Mouse (Mus musculus) gastrocnemius, adult 2 months (tissue): ENCODE measurements around the gene Fdxacb1. TPM values are rescaled to one million over a fixed set of nuclear protein-coding genes. Genes with fewer than 3 reads are reported as not detected.

Experiments used
- DNase-seq: peaks from one replicate; pipeline ENCODE4 v3.0.0; 2022
- H3K27ac ChIP-seq: fragments of 200-600 bp; 2 replicates; pipeline ENCODE4 v1.8.1; 2022; ENCODE audit warnings: mild to moderate bottlenecking
- H3K4me3 ChIP-seq: fragments of 200-600 bp; 2 replicates; pipeline ENCODE4 v1.8.1; 2022; ENCODE audit warnings: mild to moderate bottlenecking, moderate library complexity
- CTCF ChIP-seq: fragments of 200-600 bp; IDR thresholded peaks from 2 replicates; pipeline ENCODE4 v1.8.1; 2022; ENCODE audit warnings: antibody characterized with exemption, mild to moderate bottlenecking, moderate library complexity
- intact Hi-C: fragments of 180-260 bp; cut with DNase I; formaldehyde crosslinking; loops from one replicate; pipeline ENCODE4 v1.15.1; 2025
- total RNA-seq, 2 experiments: library from RNA; stranded (reverse); gene quantifications; 2 replicates each; pipeline ENCODE4 v1.2.3; 2021

Gene Fdxacb1
- total RNA-seq, 2 experiments from 2014 or later, result 3.4 to 3.9 TPM

GRCm38 (mm10) chr9:50732560-50732959 is 35.5 kb upstream of the Fdxacb1 start:
- Histone ChIP-seq H3K4me3 (no peak overlapping the region), H3K27ac (no peak overlapping the region)
- no peak for TF ChIP-seq CTCF
- intact Hi-C loops, result no loop called here
- no peak for DNase-seq

- Histone ChIP-seq H3K4me3 (peak overlapping the region; percentile 33), H3K27ac (no peak overlapping the region)
- DNase-seq, result peak; percentile 62
- intact Hi-C loops, result loop anchor here (1.0 kb wide), 1 partner anchor 25 kb away; no protein-coding TSS in a partner anchor
- TF ChIP-seq CTCF, result peak; percentile 85
Observed at GRCm38 (mm10) chr9:50734989-50735388, 33.0 kb upstream of the Fdxacb1 start.

- Histone ChIP-seq H3K27ac (peak within 1 kb of the TSS; percentile 62), H3K4me3 (peak within 1 kb of the TSS; percentile 71)
- no peak for TF ChIP-seq CTCF
- intact Hi-C loops, result no loop called here
- peak; percentile 95 for DNase-seq
Observed at GRCm38 (mm10) chr9:50738914-50739870, 28.8 kb upstream of the Fdxacb1 start, which contains the start of gene Dixdc1. Gene Dixdc1 (minus strand): TSS chr9:50739517.

GRCm38 (mm10) chr9:50740867-50741784 is 26.9 kb upstream of the Fdxacb1 start:
- intact Hi-C loops, result no loop called here
- TF ChIP-seq CTCF, result no peak
- Histone ChIP-seq H3K27ac (peak overlapping the region; percentile 61; the same call in 1 of the 2 replicates), H3K4me3 (no peak overlapping the region)
- no peak for DNase-seq

GRCm38 (mm10) chr9:50742261-50742660 is 25.8 kb upstream of the Fdxacb1 start:
- no peak for TF ChIP-seq CTCF
- DNase-seq, result no peak
- intact Hi-C loops, result no loop called here
- H3K4me3 ChIP-seq, result no peak overlapping the region
- H3K27ac ChIP-seq, result peak overlapping the region; percentile 61

- Histone ChIP-seq H3K4me3 (no peak overlapping the region), H3K27ac (peak overlapping the region; percentile 61)
- TF ChIP-seq CTCF, result no peak
- no peak for DNase-seq
- intact Hi-C loops, result no loop called here
Observed at GRCm38 (mm10) chr9:50742744-50743143, 25.3 kb upstream of the Fdxacb1 start.

GRCm38 (mm10) chr9:50745806-50746205 is 22.2 kb upstream of the Fdxacb1 start:
- Histone ChIP-seq H3K27ac (peak overlapping the region; percentile 85), H3K4me3 (peak overlapping the region; percentile 71)
- intact Hi-C loops, result no loop called here
- TF ChIP-seq CTCF, result no peak
- no peak for DNase-seq

GRCm38 (mm10) chr9:50746214-50746677 is 21.8 kb upstream of the Fdxacb1 start, which contains the start of gene 2310030G06Rik:
Gene 2310030G06Rik (minus strand): TSS chr9:50746536.
- peak; percentile 50 for DNase-seq
- peak; percentile 27; the same call in 1 of the 2 replicates for TF ChIP-seq CTCF
- Histone ChIP-seq H3K27ac (peak within 1 kb of the TSS; percentile 85), H3K4me3 (peak within 1 kb of the TSS; percentile 71)
- intact Hi-C loops, result no loop called here

GRCm38 (mm10) chr9:50750706-50751105 is 17.3 kb upstream of the Fdxacb1 start:
- Histone ChIP-seq H3K4me3 (peak overlapping the region; percentile 93), H3K27ac (peak overlapping the region; percentile 97)
- TF ChIP-seq CTCF, result no peak
- no peak for DNase-seq
- intact Hi-C loops, result no loop called here

GRCm38 (mm10) chr9:50751323-50751722 is 16.7 kb upstream of the Fdxacb1 start, which contains the start of gene Cryab:
Gene Cryab (plus strand): TSS chr9:50751325.
- intact Hi-C loops, result no loop called here
- TF ChIP-seq CTCF, result no peak
- Histone ChIP-seq H3K27ac (peak within 1 kb of the TSS; percentile 97), H3K4me3 (peak within 1 kb of the TSS; percentile 93)
- DNase-seq, result peak; percentile 67

GRCm38 (mm10) chr9:50752054-50752602 is 15.9 kb upstream of the Fdxacb1 start, which contains the start of gene Hspb2:
Gene Hspb2 (minus strand): TSS chr9:50752354.
- peak within 1 kb of the TSS; percentile 93 for H3K4me3 ChIP-seq
- DNase-seq, result peak; percentile 83
- peak within 1 kb of the TSS; percentile 97 for H3K27ac ChIP-seq
- intact Hi-C loops, result loop anchor here (2.0 kb wide), 1 partner anchor 17 kb away; the partner anchor contains the start of gene Fdxacb1
- TF ChIP-seq CTCF, result no peak
